In genomic region chr10:20995236-20995635, GRCm38 (mm10) we compare ENCODE assay signal across 18 mouse cellular contexts. TPM values are rescaled to one million over a fixed set of nuclear protein-coding genes. Genes with fewer than 3 reads are reported as not detected.
DNase-seq lines count a peak whose midpoint lies in the region; ATAC-seq and TF ChIP-seq lines count a peak whose summit lies in the region.
"Had no signal": no experiment of that assay in that cellular context is flagged by ENCODE, and none has a peak within 500 bp of the region (broad histone marks: within the 10 kb centered on the region; RNA-seq: fewer than 3 reads in every experiment).

No protein-coding gene starts in this region.

- no peaks in the 10 kb centered on the region for H3K36me3 ChIP-seq in hindbrain, postnatal 0 days (ENCODE audit: insufficient read depth, low read length)
- H3K36me3 ChIP-seq in hindbrain, embryonic 14.5 days (replicated peaks; ENCODE audit: control insufficient read depth, insufficient read depth) = no peaks in the 10 kb centered on the region; the same call in 1 of the 2 replicates
- H3K36me3 ChIP-seq in forebrain, embryonic 15.5 days = no peaks in the 10 kb centered on the region
- H3K36me3 ChIP-seq in thymus, adult 2 months (ENCODE audit: control insufficient read depth, insufficient read depth, low read length) = no peaks in the 10 kb centered on the region
- no peaks in the 10 kb centered on the region for H3K36me3 ChIP-seq in lung, postnatal 0 days (ENCODE audit: insufficient read depth, low read length)
- H3K36me3 ChIP-seq: heart, embryonic 12.5 days; hindbrain, embryonic 10.5 days; limb, embryonic 12.5 days; neural tube, embryonic 12.5 days had no signal

- peak; percentile 20; the same call in 1 of the 2 replicates for TF ChIP-seq CTCF in hindbrain, postnatal 0 days (IDR thresholded peaks at IDR 0.05; ENCODE audit: low read depth)
- TF ChIP-seq CTCF in thymus, adult 2 months (IDR thresholded peaks at IDR 0.05; ENCODE audit: borderline replicate concordance, control insufficient read depth, extremely low read depth, insufficient read depth, low read length, poor library complexity) = no peak
- TF ChIP-seq CTCF in lung, postnatal 0 days (IDR thresholded peaks at IDR 0.05) = no peak

- no peak overlapping the region for H3K9ac ChIP-seq in hindbrain, postnatal 0 days (replicated peaks; ENCODE audit: low read length)
- H3K9ac ChIP-seq in hindbrain, embryonic 14.5 days = no peak overlapping the region
- H3K9ac ChIP-seq in forebrain, embryonic 15.5 days (replicated peaks) = no peak overlapping the region
- no peak overlapping the region for H3K9ac ChIP-seq in lung, postnatal 0 days (replicated peaks; ENCODE audit: low read depth)
- H3K9ac ChIP-seq: heart, embryonic 12.5 days; limb, embryonic 12.5 days; liver, postnatal 0 days; neural tube, embryonic 12.5 days had no signal

- peak; percentile 34 for DNase-seq in hindbrain, postnatal 0 days (ENCODE audit: low spot score)
- no peak for DNase-seq in hindbrain, embryonic 14.5 days (ENCODE audit: low spot score)
- peak; percentile 42 for DNase-seq in cerebellum, adult 11-12 months
- peak; percentile 37 for DNase-seq in thymus, adult 2 months
- DNase-seq in lung, postnatal 0 days (ENCODE audit: low spot score) = no peak
- DNase-seq in kidney, postnatal 36 days = no peak
- no peak for DNase-seq in urinary bladder, postnatal 14 days (ENCODE audit: low spot score)
- DNase-seq: gastrocnemius, adult 2 months; kidney, adult 11 months; liver, postnatal 0 days had no signal

- H3K9me3 ChIP-seq in hindbrain, postnatal 0 days (ENCODE audit: low read length) = no peaks in the 10 kb centered on the region
- H3K9me3 ChIP-seq in hindbrain, embryonic 14.5 days (ENCODE audit: control insufficient read depth, low read length) = no peaks in the 10 kb centered on the region
- H3K9me3 ChIP-seq in forebrain, embryonic 15.5 days = no peaks in the 10 kb centered on the region
- H3K9me3 ChIP-seq in lung, postnatal 0 days (ENCODE audit: low read length) = no peaks in the 10 kb centered on the region
- H3K9me3 ChIP-seq: heart, embryonic 12.5 days; hindbrain, embryonic 10.5 days; limb, embryonic 12.5 days; megakaryocyte, embryonic 14.5 days; neural tube, embryonic 12.5 days had no signal

- ATAC-seq in hindbrain, postnatal 0 days = 0 out of 2 replicates have a peak, but pooled peaks have one; percentile 51
- no peak for ATAC-seq in hindbrain, embryonic 14.5 days (ENCODE audit: low FRiP score)
- ATAC-seq in forebrain, embryonic 15.5 days (replicated peaks) = 0 out of 2 replicates have a peak, but pooled peaks have one; percentile 32
- no peak for ATAC-seq in lung, postnatal 0 days
- ATAC-seq: activated CD4-positive, CD25-positive, alpha-beta regulatory T cell, adult 4 months; liver, postnatal 0 days had no signal

- no peaks in the 10 kb centered on the region for H3K4me1 ChIP-seq in hindbrain, postnatal 0 days (ENCODE audit: insufficient read depth, low read length)
- H3K4me1 ChIP-seq in hindbrain, embryonic 14.5 days (replicated peaks; ENCODE audit: control insufficient read depth, insufficient read depth, low read length) = peaks cover 3% of the 10 kb centered on the region; the same call in 1 of the 2 replicates
- H3K4me1 ChIP-seq in forebrain, embryonic 15.5 days = no peaks in the 10 kb centered on the region
- peaks cover 22% of the 10 kb centered on the region for H3K4me1 ChIP-seq in thymus, adult 2 months (replicated peaks; ENCODE audit: control insufficient read depth, insufficient read depth, low read length)
- H3K4me1 ChIP-seq in lung, postnatal 0 days (ENCODE audit: insufficient read depth, low read depth, low read length) = no peaks in the 10 kb centered on the region
- H3K4me1 ChIP-seq: hindbrain, embryonic 10.5 days; neural tube, embryonic 12.5 days had no signal

- no peaks in the 10 kb centered on the region for H3K27me3 ChIP-seq in hindbrain, postnatal 0 days (ENCODE audit: insufficient read depth, low read length)
- no peaks in the 10 kb centered on the region for H3K27me3 ChIP-seq in hindbrain, embryonic 14.5 days (ENCODE audit: control insufficient read depth, insufficient read depth, low read length)
- H3K27me3 ChIP-seq in forebrain, embryonic 15.5 days = no peaks in the 10 kb centered on the region
- no peaks in the 10 kb centered on the region for H3K27me3 ChIP-seq in thymus, adult 2 months (ENCODE audit: control insufficient read depth, insufficient read depth, low read length)
- H3K27me3 ChIP-seq in lung, postnatal 0 days (replicated peaks; ENCODE audit: insufficient read depth, low read length) = no peaks in the 10 kb centered on the region
- H3K27me3 ChIP-seq: heart, embryonic 12.5 days; limb, embryonic 12.5 days; megakaryocyte, embryonic 14.5 days; neural tube, embryonic 12.5 days had no signal

- no peak for TF ChIP-seq POLR2A in thymus, adult 2 months (IDR thresholded peaks at IDR 0.05; ENCODE audit: control insufficient read depth, extremely low read depth, insufficient read depth, low read length, poor library complexity)

- no peak overlapping the region for H3K27ac ChIP-seq in hindbrain, postnatal 0 days
- no peak overlapping the region for H3K27ac ChIP-seq in hindbrain, embryonic 14.5 days
- no peak overlapping the region for H3K27ac ChIP-seq in forebrain, embryonic 15.5 days (replicated peaks)
- peak overlapping the region; percentile 67 for H3K27ac ChIP-seq in thymus, adult 2 months (ENCODE audit: control insufficient read depth, insufficient read depth, low read length)
- no peak overlapping the region for H3K27ac ChIP-seq in lung, postnatal 0 days (ENCODE audit: low read length)
- H3K27ac ChIP-seq: gastrocnemius, adult 2 months; hindbrain, embryonic 10.5 days; limb, embryonic 12.5 days; neural tube, embryonic 12.5 days had no signal

- no peak overlapping the region for H3K4me2 ChIP-seq in hindbrain, postnatal 0 days (ENCODE audit: low read depth, low read length)
- no peak overlapping the region for H3K4me2 ChIP-seq in hindbrain, embryonic 14.5 days (replicated peaks)
- H3K4me2 ChIP-seq in forebrain, embryonic 15.5 days (replicated peaks) = no peak overlapping the region
- H3K4me2 ChIP-seq in lung, postnatal 0 days (replicated peaks; ENCODE audit: low read depth, low read length) = no peak overlapping the region
- H3K4me2 ChIP-seq: heart, embryonic 12.5 days; limb, embryonic 12.5 days; neural tube, embryonic 12.5 days had no signal

- WGBS in hindbrain, postnatal 0 days = 37% methylated on average over 2 of the region's 2 CpGs
- 39% methylated on average over 2 of the region's 2 CpGs for WGBS in hindbrain, embryonic 14.5 days
- WGBS in forebrain, embryonic 15.5 days = 38% methylated on average over 2 of the region's 2 CpGs
- WGBS in thymus, adult 2 months = 12% methylated on average over 2 of the region's 2 CpGs
- WGBS in lung, postnatal 0 days = 39% methylated on average over 2 of the region's 2 CpGs

- H3K4me3 ChIP-seq in hindbrain, postnatal 0 days (ENCODE audit: low read length) = no peak overlapping the region
- H3K4me3 ChIP-seq in hindbrain, embryonic 14.5 days (replicated peaks; ENCODE audit: low read length) = no peak overlapping the region
- no peak overlapping the region for H3K4me3 ChIP-seq in forebrain, embryonic 15.5 days
- H3K4me3 ChIP-seq in thymus, adult 2 months (ENCODE audit: control insufficient read depth, insufficient read depth, low read length) = no peak overlapping the region
- H3K4me3 ChIP-seq in lung, postnatal 0 days (ENCODE audit: low read depth, low read length) = no peak overlapping the region
- H3K4me3 ChIP-seq: erythroblast, embryonic 14.5 days; gastrocnemius, adult 2 months; heart, embryonic 12.5 days; hindbrain, embryonic 10.5 days; limb, embryonic 12.5 days; megakaryocyte, embryonic 14.5 days; neural tube, embryonic 12.5 days had no signal

- no peak for TF ChIP-seq EP300 in lung, postnatal 0 days (IDR thresholded peaks at IDR 0.05)

RNA-seq across cellular contexts. Expression of gene Ahi1, which starts 42.9 kb away (rescaled TPM):
- 210 and 218 TPM in 2 replicates for total RNA-seq in hindbrain, postnatal 0 days (2014; rRNA removed)
- polyA plus RNA-seq in hindbrain, postnatal 0 days (2015; fragmentation: Nextera tagmentation; extraction: Ambion mirVana) = 138 and 143 TPM in 2 replicates
- polyA plus RNA-seq in hindbrain, embryonic 14.5 days (2014; fragmentation: Nextera tagmentation; extraction: Ambion mirVana) = 119 and 150 TPM in 2 replicates
- 54.7 and 64.6 TPM in 2 replicates for polyA plus RNA-seq in forebrain, embryonic 15.5 days (2015; fragmentation: Nextera tagmentation; extraction: Ambion mirVana)
- 5.4 and 6.1 TPM in 2 replicates for polyA plus RNA-seq in thymus, adult 2 months (2012; rRNA removed)
- 3.2 and 3.4 TPM in 2 replicates for polyA plus RNA-seq in lung, postnatal 0 days (2015; fragmentation: Nextera tagmentation; extraction: Ambion mirVana)

Comparison
In these comparisons a context has a peak if more than half of its experiments do, and no peak if none do; other contexts are left out.
1. ATAC-seq: peak in hindbrain, postnatal 0 days (single experiment) and forebrain, embryonic 15.5 days (single experiment); none in hindbrain, embryonic 14.5 days (single experiment) and lung, postnatal 0 days (single experiment).
2. DNase-seq: peak in hindbrain, postnatal 0 days (single experiment), cerebellum, adult 11-12 months (single experiment) and thymus, adult 2 months (single experiment); none in hindbrain, embryonic 14.5 days (single experiment), lung, postnatal 0 days (single experiment), kidney, postnatal 36 days (0 of 2) and urinary bladder, postnatal 14 days (single experiment).